Mouse (Mus musculus) kidney, postnatal 0 days (tissue): ENCODE results near the gene Megf8. TPM values are rescaled to one million over a fixed set of nuclear protein-coding genes. Genes with fewer than 3 reads are reported as not detected.

Source experiments
- ATAC-seq: fragments of 200-750 bp; cut with Nextera tagmentation; replicated peaks from 2 replicates; pipeline ENCODE4 v1.8.0; 2017; ENCODE audit warnings: low read depth, moderate number of reproducible peaks, moderate TSS enrichment, moderate library complexity; ENCODE audit not compliant: low FRiP score
- DNase-seq: peaks from one replicate; pipeline ENCODE4 v3.0.0-alpha.2; 2016; ENCODE audit warnings: low spot score
- H3K27ac ChIP-seq: fragments of 300-500 bp; sonication (generic); 2 replicates; pipeline ENCODE4 v1.5.1; 2014; ENCODE audit warnings: mild to moderate bottlenecking
- H3K27me3 ChIP-seq: fragments of 300-500 bp; sonication (generic); 2 replicates; pipeline ENCODE4 v1.6.1; 2014; ENCODE audit warnings: low read length, mixed read lengths; ENCODE audit not compliant: insufficient read depth
- H3K36me3 ChIP-seq: fragments of 300-500 bp; sonication (generic); 2 replicates; pipeline ENCODE4 v1.6.1; 2014; ENCODE audit warnings: low read length, mixed read lengths; ENCODE audit not compliant: insufficient read depth
- H3K4me1 ChIP-seq: fragments of 300-500 bp; sonication (generic); replicated peaks from 2 replicates; pipeline ENCODE4 v1.6.1; 2014; ENCODE audit warnings: antibody characterized with exemption, low read length, mixed read lengths; ENCODE audit not compliant: insufficient read depth
- H3K4me2 ChIP-seq: fragments of 300-500 bp; sonication (generic); 2 replicates; pipeline ENCODE4 v1.6.1; 2014; ENCODE audit warnings: mild to moderate bottlenecking, low read length, moderate library complexity, mixed read lengths
- H3K4me3 ChIP-seq: fragments of 300-500 bp; sonication (generic); replicated peaks from 2 replicates; pipeline ENCODE4 v1.5.1; 2014; ENCODE audit warnings: low read depth, low read length
- H3K9ac ChIP-seq: fragments of 300-500 bp; sonication (generic); 2 replicates; pipeline ENCODE4 v1.6.1; 2014; ENCODE audit warnings: low read depth, low read length
- H3K9me3 ChIP-seq: fragments of 300-500 bp; sonication (generic); replicated peaks from 2 replicates; pipeline ENCODE4 v1.6.1; 2016; ENCODE audit warnings: low read length, inconsistent platforms, mixed read lengths
- CTCF ChIP-seq: IDR thresholded peaks from 2 replicates; pipeline ENCODE4 v1.5.1; 2016; ENCODE audit warnings: antibody characterized with exemption, low read depth, mild to moderate bottlenecking, moderate library complexity
- WGBS: fragments of 180-500 bp; shearing (Covaris S2); extraction: QIAGEN DNeasy Blood & Tissue Kit; methylation state at CpG from one replicate; pipeline ENCODE4 v1.1.7; 2014; 5-methylcytosine and 5-hydroxymethylcytosine counted together
- polyA plus RNA-seq: library from polyadenylated mRNA; unstranded; fragments of >200 nt; fragmentation: Nextera tagmentation; extraction: Ambion mirVana; gene quantifications from 2 replicates; pipeline ENCODE4 v1.2.1, GENCODE M21; 2015

Megf8 gene
- polyA plus RNA-seq, 1 experiment from 2014 or later = 8.1 TPM

DNA sequence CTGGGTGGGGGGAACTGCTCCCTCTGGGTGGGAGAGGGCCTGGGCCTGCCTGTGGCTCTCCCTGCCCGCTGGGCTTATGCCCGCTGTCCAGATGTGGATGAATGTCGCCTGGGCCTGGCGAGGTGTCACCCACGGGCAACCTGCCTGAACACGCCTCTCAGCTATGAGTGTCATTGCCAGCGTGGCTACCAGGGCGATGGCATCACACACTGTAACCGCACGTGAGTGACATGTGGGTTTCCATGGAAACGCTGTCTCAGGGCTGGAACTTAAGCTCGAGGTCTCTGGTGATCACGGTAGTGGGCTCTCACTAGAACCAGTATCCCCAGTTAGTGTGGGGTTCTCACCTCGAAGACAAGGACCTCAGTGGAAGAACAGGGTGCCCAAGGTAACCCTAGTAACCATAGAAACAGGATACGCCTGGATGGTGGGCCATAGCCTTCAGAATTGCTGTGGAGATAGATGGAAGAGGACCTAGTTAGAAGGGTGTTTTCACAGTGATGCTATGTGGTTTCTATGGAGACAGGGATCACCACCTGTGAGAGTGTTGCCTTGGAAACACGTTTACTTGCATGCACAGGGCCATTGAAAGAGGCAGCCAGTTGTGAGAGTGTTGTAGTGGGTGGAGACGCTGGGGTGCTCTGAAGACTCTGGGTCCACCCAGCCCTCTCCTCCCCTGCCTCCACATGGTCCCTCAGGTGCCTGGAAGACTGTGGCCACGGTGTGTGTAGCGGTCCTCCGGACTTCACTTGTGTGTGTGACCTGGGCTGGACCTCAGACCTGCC lies 24.2 kb downstream of the Megf8 start:
- no peak for TF ChIP-seq CTCF
- Histone ChIP-seq H3K4me1 (no peaks in the 10 kb centered on the region), H3K9ac (no peak overlapping the region), H3K4me3 (no peak overlapping the region), H3K36me3 (peaks cover 36% of the 10 kb centered on the region; the same call in 1 of the 2 replicates), H3K9me3 (no peaks in the 10 kb centered on the region), H3K27ac (no peak overlapping the region), H3K27me3 (no peaks in the 10 kb centered on the region), H3K4me2 (no peak overlapping the region)
- DNase-seq (no peak), ATAC-seq (no peak)
- WGBS = 84% methylated on average over 20 of the region's 20 CpGs

DNA sequence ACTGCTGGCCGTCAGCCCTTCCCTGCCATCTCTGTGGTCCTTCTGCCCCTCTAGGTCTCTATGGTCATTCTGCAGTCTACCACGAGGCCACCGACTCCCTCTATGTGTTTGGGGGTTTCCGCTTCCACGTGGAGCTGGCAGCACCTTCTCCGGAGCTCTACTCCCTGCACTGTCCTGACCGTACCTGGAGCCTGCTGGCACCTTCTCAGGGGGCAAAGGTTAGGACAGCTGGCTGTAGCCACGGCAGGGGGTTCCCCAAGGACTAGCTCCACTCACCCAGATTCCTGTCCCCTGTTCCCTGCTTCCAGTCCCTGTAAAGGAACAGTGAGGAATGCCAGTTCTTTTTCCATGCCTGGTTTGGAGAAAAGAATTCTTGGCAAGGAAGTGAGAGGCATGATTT lies 31.9 kb downstream of the Megf8 start:
- H3K27me3 ChIP-seq = no peaks in the 10 kb centered on the region
- DNase-seq (no peak), ATAC-seq (no peak)
- H3K4me3 ChIP-seq = no peak overlapping the region
- no peak overlapping the region for H3K4me2 ChIP-seq
- peaks cover 51% of the 10 kb centered on the region for H3K36me3 ChIP-seq
- TF ChIP-seq CTCF = no peak
- H3K9me3 ChIP-seq = no peaks in the 10 kb centered on the region
- WGBS = 78% methylated on average over 8 of the region's 8 CpGs
- no peak overlapping the region for H3K9ac ChIP-seq
- H3K4me1 ChIP-seq = no peaks in the 10 kb centered on the region
- no peak overlapping the region for H3K27ac ChIP-seq

DNA sequence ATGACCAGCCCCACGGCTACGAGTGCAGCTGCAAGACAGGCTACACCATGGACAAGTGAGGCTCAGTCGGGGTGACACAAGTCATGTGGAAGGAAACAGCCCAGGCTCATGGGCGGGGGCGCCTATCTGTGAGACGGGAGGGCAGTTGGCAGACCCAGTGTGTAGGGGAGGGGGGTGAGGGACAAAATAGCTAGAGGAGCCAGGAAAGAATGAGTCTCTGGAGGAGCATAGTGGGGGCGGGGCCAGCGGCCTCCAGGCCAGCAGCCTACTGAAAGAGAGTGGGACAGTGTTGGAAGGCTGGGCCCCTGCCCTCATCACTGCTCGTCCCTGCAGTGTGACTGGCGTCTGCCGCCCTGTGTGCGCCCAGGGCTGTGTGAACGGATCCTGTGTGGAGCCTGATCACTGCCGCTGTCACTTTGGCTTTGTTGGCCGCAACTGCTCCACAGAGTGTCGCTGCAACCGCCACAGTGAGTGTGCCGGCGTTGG lies 41.8 kb downstream of the Megf8 start:
- Histone ChIP-seq H3K4me2 (no peak overlapping the region), H3K9ac (no peak overlapping the region), H3K9me3 (no peaks in the 10 kb centered on the region), H3K27ac (no peak overlapping the region), H3K4me3 (no peak overlapping the region), H3K4me1 (no peaks in the 10 kb centered on the region), H3K36me3 (peaks cover 28% of the 10 kb centered on the region), H3K27me3 (no peaks in the 10 kb centered on the region)
- ATAC-seq (no peak), DNase-seq (no peak)
- TF ChIP-seq CTCF = no peak
- 75% methylated on average over 19 of the region's 19 CpGs for WGBS

DNA sequence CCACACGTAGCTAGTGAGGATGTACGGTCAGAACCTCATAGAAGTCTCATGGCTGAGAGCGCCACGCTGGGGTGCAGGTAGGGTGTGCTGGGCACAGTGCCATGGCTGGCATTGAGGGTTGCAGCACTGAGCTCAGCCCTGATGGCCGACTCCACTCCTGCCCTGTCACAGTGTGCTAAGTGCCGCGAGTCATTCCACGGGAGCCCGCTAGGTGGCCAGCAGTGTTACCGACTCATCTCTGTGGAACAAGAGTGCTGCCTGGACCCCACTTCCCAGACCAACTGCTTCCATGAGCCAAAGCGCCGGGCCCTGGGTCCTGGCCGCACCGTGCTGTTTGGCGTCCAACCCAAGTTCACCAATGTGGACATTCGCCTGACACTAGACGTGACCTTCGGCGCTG lies 46.2 kb downstream of the Megf8 start:
- no peaks in the 10 kb centered on the region for H3K9me3 ChIP-seq
- H3K4me3 ChIP-seq = no peak overlapping the region
- no peak overlapping the region for H3K4me2 ChIP-seq
- 0 out of 2 replicates have a peak, but pooled peaks have one; percentile 22 for ATAC-seq
- peaks cover 35% of the 10 kb centered on the region for H3K36me3 ChIP-seq
- no peak overlapping the region for H3K9ac ChIP-seq
- 0 out of 2 replicates have a peak, but pooled peaks cover 9% of the 10 kb centered on the region for H3K27me3 ChIP-seq
- no peaks in the 10 kb centered on the region for H3K4me1 ChIP-seq
- 89% methylated on average over 19 of the region's 19 CpGs for WGBS
- DNase-seq = no peak
- H3K27ac ChIP-seq = no peak overlapping the region
- TF ChIP-seq CTCF = peak; percentile 32

DNA sequence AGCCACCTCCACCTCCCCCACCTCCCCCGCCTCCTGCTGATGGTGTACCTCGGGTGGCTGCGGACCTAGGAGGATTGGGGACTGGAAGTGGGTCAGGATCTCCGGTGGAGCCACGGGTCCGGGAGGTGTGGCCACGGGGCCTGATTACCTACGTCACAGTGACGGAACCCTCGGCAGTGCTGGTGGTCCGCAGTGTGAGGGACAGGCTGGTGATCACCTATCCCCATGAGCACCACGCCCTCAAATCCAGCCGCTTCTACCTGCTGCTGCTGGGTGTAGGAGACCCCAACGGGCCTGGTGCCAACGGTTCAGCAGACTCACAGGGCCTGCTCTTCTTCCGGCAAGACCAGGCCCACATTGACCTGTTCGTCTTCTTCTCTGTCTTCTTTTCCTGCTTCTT lies 46.7 kb downstream of the Megf8 start:
- H3K4me3 ChIP-seq = no peak overlapping the region
- no peak for TF ChIP-seq CTCF
- H3K9ac ChIP-seq = no peak overlapping the region
- H3K27ac ChIP-seq = no peak overlapping the region
- no peaks in the 10 kb centered on the region for H3K9me3 ChIP-seq
- no peaks in the 10 kb centered on the region for H3K4me1 ChIP-seq
- DNase-seq (no peak), ATAC-seq (no peak)
- no peak overlapping the region for H3K4me2 ChIP-seq
- H3K36me3 ChIP-seq = peaks cover 35% of the 10 kb centered on the region
- peaks cover 10% of the 10 kb centered on the region for H3K27me3 ChIP-seq
- WGBS = 92% methylated on average over 16 of the region's 17 CpGs

DNA sequence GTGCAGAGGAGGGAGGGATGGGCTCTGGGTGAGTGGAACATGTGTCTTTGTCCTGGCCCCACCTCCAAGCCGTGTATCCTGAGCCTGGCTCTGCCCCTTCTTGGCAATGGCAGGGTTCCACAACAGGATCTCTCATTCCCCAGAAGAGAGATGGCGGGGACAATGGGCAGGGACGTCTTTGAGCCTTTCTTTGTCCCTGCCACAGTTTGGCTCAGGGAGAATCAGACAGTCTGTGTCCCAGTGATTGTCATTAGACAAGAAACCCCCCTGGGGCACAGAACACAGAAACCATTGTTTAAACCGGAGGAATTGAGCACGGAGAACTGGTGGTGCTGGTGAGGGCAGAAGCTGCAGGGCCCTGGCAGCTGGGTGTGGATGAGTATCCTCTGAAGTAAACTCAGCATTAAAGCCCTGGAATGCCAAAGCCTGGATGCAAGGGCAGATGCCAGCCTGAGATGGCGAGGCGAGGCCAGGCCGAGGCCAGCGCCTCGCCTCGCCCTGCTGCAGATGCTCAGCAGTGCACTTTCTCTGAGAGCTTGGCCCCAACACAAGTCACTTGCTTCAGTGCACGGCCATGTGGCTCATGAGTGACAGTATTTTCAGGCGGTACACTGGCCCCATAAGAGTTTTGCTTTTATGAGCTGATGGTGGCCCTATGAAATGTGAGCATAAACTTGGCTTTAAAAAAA lies 49.1 kb downstream of the Megf8 start:
- Histone ChIP-seq H3K9me3 (no peaks in the 10 kb centered on the region), H3K27ac (no peak overlapping the region), H3K4me3 (no peak overlapping the region), H3K27me3 (peaks cover 12% of the 10 kb centered on the region), H3K4me1 (no peaks in the 10 kb centered on the region), H3K36me3 (peaks cover 19% of the 10 kb centered on the region; the same call in 1 of the 2 replicates), H3K9ac (no peak overlapping the region), H3K4me2 (no peak overlapping the region)
- DNase-seq = no peak
- TF ChIP-seq CTCF = no peak
- WGBS = 52% methylated on average over 13 of the region's 13 CpGs
- ATAC-seq = no peak
